Mouse (Mus musculus) spleen, embryonic (tissue): ENCODE results near the gene Eif1.
"Not testable (repeated sequence)": the region's sequence is repeated elsewhere in the genome, so short reads cannot be mapped to it uniquely, and the experiment has no call there.

Experiments
- CTCF ChIA-PET: fragments of 350-600 bp; sonication (Branson Sonifier 250); formaldehyde crosslinking; loops from one replicate; lab custom pipeline; 2022; lab: Charles Lee

The Eif1 gene

DNA sequence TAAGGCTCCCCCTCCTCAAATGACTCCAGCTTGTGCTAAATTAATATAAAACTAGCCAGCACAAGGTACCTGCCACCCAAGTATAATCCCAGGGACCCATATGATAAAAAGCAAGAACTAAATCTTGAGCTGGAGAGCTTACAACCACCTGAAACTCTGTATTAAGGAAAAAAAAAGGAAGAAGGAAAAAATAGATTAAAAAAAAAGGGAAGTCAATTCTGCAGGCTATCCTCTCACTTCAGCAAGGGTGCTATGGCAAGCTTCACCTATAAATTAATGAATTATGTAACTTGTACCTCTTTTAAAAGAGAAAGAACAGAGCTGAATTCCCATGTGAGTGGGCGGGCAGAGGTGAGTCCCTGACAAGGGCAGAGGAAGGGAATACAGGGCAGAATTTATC is 8.0 kb upstream of the Eif1 start:
- CTCF ChIA-PET, result interaction anchor here (0.7 to 1.0 kb wide), 2 partner anchors 9 to 48 kb away, joined by 3 read pairs; no protein-coding TSS in a partner anchor

DNA sequence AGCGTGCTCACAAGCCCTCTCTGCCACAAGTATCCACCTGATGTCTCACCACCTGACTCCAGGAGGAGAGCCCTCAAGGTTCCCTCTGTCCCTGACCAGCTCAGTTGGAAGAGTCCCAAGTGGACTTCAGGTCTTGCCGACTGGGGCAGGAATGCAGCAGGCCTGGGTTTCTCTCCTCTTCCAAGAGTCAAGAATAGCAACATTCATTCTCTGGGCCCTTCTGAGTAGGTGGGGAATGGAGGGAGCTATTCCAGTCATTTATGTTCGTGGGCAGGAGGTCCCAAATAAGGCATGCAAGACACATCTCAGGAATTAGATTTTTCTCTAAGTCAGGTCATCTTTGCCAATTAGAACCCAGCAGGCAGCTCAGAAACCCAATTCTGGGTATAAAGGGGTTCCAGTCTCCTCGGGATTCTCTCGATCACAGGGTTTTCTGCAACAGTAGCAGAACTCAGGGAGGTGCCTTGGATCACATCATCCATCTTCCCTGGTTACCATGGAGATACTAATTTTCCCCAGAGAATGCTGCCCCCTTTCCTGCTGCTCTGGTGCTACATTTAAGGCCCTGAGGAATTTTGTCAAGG is 7.5 kb upstream of the Eif1 start:
- CTCF ChIA-PET, result interaction anchor here (1.0 kb wide), 1 partner anchor 9 kb away, joined by 3 read pairs; no protein-coding TSS in a partner anchor

GRCm38 (mm10) chr11:100313424-100313823 is 6.3 kb upstream of the Eif1 start:
- CTCF ChIA-PET, result no interaction called here

- CTCF ChIA-PET, result no interaction called here
These were observed 4.2 kb upstream of the Eif1 start for GRCm38 (mm10) chr11:100315439-100315838.

DNA sequence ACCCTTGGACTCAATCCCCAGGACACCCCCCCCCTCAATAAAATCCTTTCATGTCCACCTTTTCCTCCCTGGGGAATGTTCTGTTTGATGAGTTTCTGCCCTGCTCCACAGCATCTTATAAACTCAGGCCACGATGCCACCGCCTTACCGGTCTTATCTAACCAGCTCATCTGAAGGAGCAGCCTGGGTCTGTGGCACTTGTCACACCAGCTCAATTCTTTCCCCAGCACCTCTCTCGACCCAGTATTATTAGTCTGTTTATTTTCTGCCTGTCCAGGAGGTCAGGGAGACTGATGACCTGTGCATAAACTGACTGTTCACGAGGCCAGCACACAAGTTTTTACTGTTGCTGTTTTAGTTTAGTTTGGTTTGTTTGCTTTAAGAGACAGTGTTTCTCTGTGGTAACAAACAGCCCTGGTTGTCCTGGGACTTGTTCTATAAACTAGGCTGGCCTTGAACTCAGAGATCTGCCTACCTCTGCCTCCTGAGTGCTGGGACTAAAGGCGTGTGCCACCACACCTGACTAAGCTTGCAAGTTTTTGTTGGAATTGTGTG is 1.8 kb upstream of the Eif1 start:
- CTCF ChIA-PET, result interaction anchor here (0.7 kb wide), 1 partner anchor 949 kb away, joined by 5 read pairs; no protein-coding TSS in a partner anchor

GRCm38 (mm10) chr11:100318529-100319451 is 895 bp upstream of the Eif1 start:
- CTCF ChIA-PET, result no interaction called here

GRCm38 (mm10) chr11:100320172-100320630 is 516 bp downstream of the Eif1 start:
- CTCF ChIA-PET, result interaction anchor here (1.1 kb wide), 1 partner anchor 8 kb away, joined by 3 read pairs; no protein-coding TSS in a partner anchor

GRCm38 (mm10) chr11:100320701-100321410 is 1.2 kb downstream of the Eif1 start:
- CTCF ChIA-PET, result interaction anchor here (1.1 kb wide), 1 partner anchor 9 kb away, joined by 3 read pairs; no protein-coding TSS in a partner anchor

DNA sequence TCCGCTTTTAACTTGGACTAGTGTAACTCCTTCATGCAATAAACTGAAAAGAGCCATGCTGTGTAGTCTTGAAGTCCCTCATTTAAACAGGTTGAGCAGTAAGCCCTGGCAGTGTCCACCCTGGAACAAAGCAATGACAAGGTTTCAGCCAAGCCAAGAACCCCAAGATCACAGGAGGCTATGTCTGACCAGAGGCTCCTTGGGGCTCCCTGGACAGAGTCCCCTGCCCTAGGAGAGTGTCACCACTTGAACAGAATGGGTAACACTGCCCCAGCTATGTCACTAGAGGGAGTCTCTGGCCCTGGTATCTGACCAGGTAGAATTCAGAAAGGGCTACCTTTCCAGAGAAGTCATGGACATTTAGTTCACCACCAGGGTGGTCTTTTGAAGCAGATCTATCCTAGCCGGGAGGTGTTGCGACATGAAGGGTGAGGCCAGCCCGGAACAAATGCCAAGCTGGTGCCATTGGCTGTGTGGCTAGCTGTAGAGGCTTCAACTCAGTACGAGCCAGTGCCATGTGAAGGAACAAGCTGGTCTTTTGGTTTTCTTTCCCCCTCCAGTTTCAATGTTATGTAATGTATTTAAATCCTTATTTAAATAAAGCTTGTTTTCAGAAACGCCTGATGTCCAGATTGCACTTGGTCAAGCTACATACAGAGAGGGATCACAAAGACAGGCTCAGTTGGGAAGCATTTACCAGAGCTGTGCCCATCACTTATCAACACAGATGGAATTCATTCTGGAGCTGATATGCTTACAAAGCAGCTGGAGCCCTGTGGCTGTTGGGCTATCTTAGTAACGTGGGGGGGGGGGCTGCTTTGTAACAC is 2.0 kb downstream of the Eif1 start:
- CTCF ChIA-PET, result interaction anchor here (0.6 to 1.1 kb wide), 2 partner anchors 10 to 167 kb away, joined by 3 to 9 read pairs; no protein-coding TSS in a partner anchor

- CTCF ChIA-PET, result interaction anchor here (0.7 kb wide), 1 partner anchor 1106 kb away, joined by 3 read pairs; no protein-coding TSS in a partner anchor
These were observed 3.0 kb downstream of the Eif1 start for GRCm38 (mm10) chr11:100322591-100323258.

- CTCF ChIA-PET, result interaction anchor here (0.5 to 0.7 kb wide), 2 partner anchors 29 to 535 kb away, joined by 3 read pairs; partner anchors contain the start of gene Stat5a
These were observed 3.9 kb downstream of the Eif1 start for GRCm38 (mm10) chr11:100323578-100323977.

DNA sequence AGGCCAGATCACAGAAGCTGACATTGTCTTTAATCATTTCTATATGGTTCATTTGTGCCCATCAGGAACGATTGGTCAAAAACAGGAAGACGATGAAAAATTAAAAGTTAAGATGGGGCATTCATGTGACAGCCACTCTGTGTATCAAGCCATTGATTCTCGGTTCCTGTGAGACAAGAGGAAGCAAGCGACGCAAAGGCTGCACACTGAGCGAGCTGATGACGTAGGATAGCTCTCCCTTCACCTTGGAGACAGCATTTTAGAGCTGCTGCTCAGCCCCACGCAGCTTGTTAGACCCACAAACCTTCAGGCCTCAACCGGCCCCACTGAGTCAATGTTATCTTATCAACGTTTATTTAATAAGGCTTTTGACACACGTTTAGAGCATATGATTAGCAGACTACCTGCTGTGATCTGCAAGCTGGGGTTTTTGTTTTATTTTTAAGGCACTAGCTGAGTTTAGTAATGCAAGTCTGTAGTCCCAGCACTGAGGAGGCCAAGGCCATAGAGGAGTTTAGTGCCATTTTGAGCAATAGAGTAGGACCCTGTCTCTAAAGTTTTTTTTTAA is 5.5 kb downstream of the Eif1 start:
- CTCF ChIA-PET, result no interaction called here

DNA sequence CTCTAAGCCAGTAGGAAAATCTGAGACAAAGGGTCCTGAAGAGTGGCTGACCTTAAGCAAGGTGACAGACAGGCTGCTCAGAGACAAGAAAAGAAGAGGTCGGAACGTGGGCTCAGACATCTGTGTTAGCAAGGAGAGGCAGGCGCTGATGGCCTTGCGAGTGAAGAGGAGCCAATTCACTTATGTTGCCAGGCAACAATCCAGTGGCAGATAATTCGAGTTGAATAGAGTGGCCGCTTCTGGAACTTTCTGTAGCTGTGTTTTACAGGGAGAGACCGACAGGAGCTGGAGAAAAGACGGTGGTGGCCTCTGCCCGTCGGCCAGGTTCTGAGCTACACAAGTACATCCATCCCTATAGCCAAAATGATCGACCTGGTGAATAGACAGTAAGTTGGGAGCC is 7.6 kb downstream of the Eif1 start:
- CTCF ChIA-PET, result no interaction called here

- CTCF ChIA-PET, result no interaction called here
These were observed 8.1 kb downstream of the Eif1 start for GRCm38 (mm10) chr11:100327761-100328160.

- CTCF ChIA-PET, result no interaction called here
These were observed 10.6 kb downstream of the Eif1 start for GRCm38 (mm10) chr11:100330235-100330634.

GRCm38 (mm10) chr11:100330816-100331375 is 11.2 kb downstream of the Eif1 start:
- CTCF ChIA-PET, result not testable (repeated sequence)

- CTCF ChIA-PET, result no interaction called here
These were observed 13.3 kb downstream of the Eif1 start for GRCm38 (mm10) chr11:100332766-100333515.

- CTCF ChIA-PET, result no interaction called here
These were observed 14.3 kb downstream of the Eif1 start, which contains the start of gene Gast for GRCm38 (mm10) chr11:100333944-100334457. Gast (plus strand) TSS chr11:100334407.
